Mouse (Mus musculus) MEL (cell line): ENCODE results near the gene Srsf11.

ENCODE experiments used
- CTCF ChIP-seq, 3 experiments: IDR thresholded peaks in 2 of 3; conservative IDR thresholded peaks in 1 of 3; 2 replicates each; pipeline ENCODE4 v1.5.1; 2011 to 2012; ENCODE audit warnings: low read length in 3 of 3, low read depth in 2 of 3, mild to moderate bottlenecking in 2 of 3, improper control_type of control experiment in 1 of 3, inconsistent platforms in 1 of 3, mixed read lengths in 1 of 3, moderate library complexity in 1 of 3; ENCODE audit not compliant: control insufficient read depth in 1 of 3, insufficient read depth in 1 of 3, poor library complexity in 1 of 3, severe bottlenecking in 1 of 3
- E2F4 ChIP-seq: IDR thresholded peaks from 2 replicates; pipeline ENCODE4 v1.6.1; 2011; ENCODE audit warnings: low read depth, low read length, improper control_type of control experiment, borderline replicate concordance
- EP300 ChIP-seq, 2 experiments: IDR thresholded peaks; 2 replicates each; pipeline ENCODE4 v1.6.1; 2011; ENCODE audit warnings: improper control_type of control experiment in 2 of 2, low read length in 2 of 2, low read depth in 1 of 2, mild to moderate bottlenecking in 1 of 2
- MAFK ChIP-seq: IDR thresholded peaks from 2 replicates; pipeline ENCODE4 v1.6.1; 2011; ENCODE audit warnings: low read depth, mild to moderate bottlenecking, low read length, improper control_type of control experiment, borderline replicate concordance
- MAX ChIP-seq: IDR thresholded peaks from 2 replicates; pipeline ENCODE4 v1.6.1; 2011; ENCODE audit warnings: low read length, improper control_type of control experiment
- POLR2A ChIP-seq, 2 experiments: IDR thresholded peaks; 2 replicates each; pipeline ENCODE4 v1.6.1; 2011 to 2012; ENCODE audit warnings: low read length in 2 of 2, mild to moderate bottlenecking in 2 of 2, control low read depth in 1 of 2, improper control_type of control experiment in 1 of 2, low read depth in 1 of 2, moderate library complexity in 1 of 2; ENCODE audit not compliant: control insufficient read depth in 1 of 2, insufficient read depth in 1 of 2, poor library complexity in 1 of 2
- TCF12 ChIP-seq: IDR thresholded peaks from 2 replicates; pipeline ENCODE4 v1.6.1; 2014; ENCODE audit warnings: low read depth, mild to moderate bottlenecking, inconsistent platforms, low read length, improper control_type of control experiment, moderate library complexity
- UBTF ChIP-seq: IDR thresholded peaks from 2 replicates; pipeline ENCODE4 v1.6.1; 2012; ENCODE audit warnings: low read depth, mild to moderate bottlenecking, inconsistent platforms, low read length, improper control_type of control experiment, moderate library complexity, borderline replicate concordance; ENCODE audit not compliant: insufficient read depth
- USF1 ChIP-seq: IDR thresholded peaks from 2 replicates; pipeline ENCODE4 v1.6.1; 2014; ENCODE audit warnings: low read depth, mild to moderate bottlenecking, inconsistent platforms, low read length, improper control_type of control experiment, moderate library complexity
- USF2 ChIP-seq, 2 experiments: IDR thresholded peaks; 2 replicates each; pipeline ENCODE4 v1.6.1; 2011 to 2012; ENCODE audit warnings: improper control_type of control experiment in 2 of 2, low read length in 2 of 2, borderline replicate concordance in 1 of 2, inconsistent platforms in 1 of 2, low read depth in 1 of 2, mild to moderate bottlenecking in 1 of 2; ENCODE audit not compliant: insufficient read depth in 1 of 2
- ZC3H11A ChIP-seq: IDR thresholded peaks from 2 replicates; pipeline ENCODE4 v1.6.1; 2012; ENCODE audit warnings: low read depth, mild to moderate bottlenecking, inconsistent platforms, low read length, improper control_type of control experiment
- ZKSCAN1 ChIP-seq: IDR thresholded peaks from 2 replicates; pipeline ENCODE4 v1.6.1; 2012; ENCODE audit warnings: low read depth, mild to moderate bottlenecking, inconsistent platforms, low read length, improper control_type of control experiment, moderate library complexity

GRCm38 (mm10) chr3:158032106-158032505, 4.3 kb downstream of the Srsf11 start:
- no peak for TF ChIP-seq ZKSCAN1
- TF ChIP-seq USF1: no peak
- no peak for TF ChIP-seq MAFK
- TF ChIP-seq EP300 (IDR thresholded peaks at IDR 0.05; ENCODE audit: low read depth in 1 of 2, low read length in 2 of 2): no peak
- no peak for TF ChIP-seq TCF12
- no peak for TF ChIP-seq CTCF (IDR thresholded peaks at IDR 0.05 in 2 of 3, conservative IDR thresholded peaks at IDR 0.05 in 1 of 3; ENCODE audit: control insufficient read depth in 1 of 3, insufficient read depth in 1 of 3, low read depth in 2 of 3, low read length in 3 of 3, poor library complexity in 1 of 3, severe bottlenecking in 1 of 3)
- no peak for TF ChIP-seq E2F4
- no peak for TF ChIP-seq USF2 (IDR thresholded peaks at IDR 0.05; ENCODE audit: borderline replicate concordance in 1 of 2, insufficient read depth in 1 of 2, low read depth in 1 of 2, low read length in 2 of 2)
- TF ChIP-seq POLR2A (IDR thresholded peaks at IDR 0.05; ENCODE audit: control insufficient read depth in 1 of 2, insufficient read depth in 1 of 2, low read depth in 1 of 2, low read length in 2 of 2, poor library complexity in 1 of 2): no peak
- TF ChIP-seq ZC3H11A: no peak
- TF ChIP-seq UBTF: no peak
- no peak for TF ChIP-seq MAX
